ENCODE assay signal across 8 mouse cellular contexts in genomic region chr6:72677510-72678220, GRCm38 (mm10).
DNase-seq lines count a peak whose midpoint lies in the region; ATAC-seq and TF ChIP-seq lines count a peak whose summit lies in the region.

No protein-coding gene starts in this region.

- peak; percentile 79 for DNase-seq in heart, embryonic 10.5 days (ENCODE audit: low spot score)
- DNase-seq in heart, adult 8-10 months (ENCODE audit: low spot score), result no peak
- peak; percentile 92 for DNase-seq in embryonic facial prominence, embryonic 11.5 days (ENCODE audit: low spot score)
- peak; percentile 84 for DNase-seq in kidney, postnatal 0 days (ENCODE audit: low spot score)
- DNase-seq in left cerebral cortex, postnatal 36 days (ENCODE audit: low spot score in 2 of 2), result no peak
- DNase-seq in cerebellum, adult 9-11 months, result no peak
- DNase-seq in thymus, adult 18-20 months, result no peak

- peak; percentile 68 for ATAC-seq in embryonic facial prominence, embryonic 11.5 days (replicated peaks; ENCODE audit: insufficient number of reproducible peaks, low FRiP score, low TSS enrichment, low read depth)
- peak; percentile 71 for ATAC-seq in kidney, postnatal 0 days (replicated peaks; ENCODE audit: low FRiP score, low read depth)
- peak; percentile 56 for ATAC-seq in midbrain, embryonic 16.5 days

- no peaks in the 10 kb centered on the region for H3K9me3 ChIP-seq in heart, embryonic 10.5 days
- H3K9me3 ChIP-seq in embryonic facial prominence, embryonic 11.5 days (replicated peaks; ENCODE audit: control insufficient read depth, low read length), result no peaks in the 10 kb centered on the region
- no peaks in the 10 kb centered on the region for H3K9me3 ChIP-seq in kidney, postnatal 0 days (replicated peaks; ENCODE audit: low read length)
- no peaks in the 10 kb centered on the region for H3K9me3 ChIP-seq in midbrain, embryonic 16.5 days (replicated peaks; ENCODE audit: control insufficient read depth, low read length, poor library complexity, severe bottlenecking)

- H3K27me3 ChIP-seq in heart, embryonic 10.5 days (ENCODE audit: insufficient read depth, poor library complexity, severe bottlenecking), result no peaks in the 10 kb centered on the region
- H3K27me3 ChIP-seq in embryonic facial prominence, embryonic 11.5 days (ENCODE audit: control insufficient read depth, insufficient read depth, low read length), result no peaks in the 10 kb centered on the region
- H3K27me3 ChIP-seq in kidney, postnatal 0 days (ENCODE audit: insufficient read depth, low read length), result no peaks in the 10 kb centered on the region
- no peaks in the 10 kb centered on the region for H3K27me3 ChIP-seq in midbrain, embryonic 16.5 days (ENCODE audit: control insufficient read depth, insufficient read depth, low read depth, low read length)

- peak overlapping the region; percentile 10 for H3K9ac ChIP-seq in embryonic facial prominence, embryonic 11.5 days (replicated peaks; ENCODE audit: low read length)
- H3K9ac ChIP-seq in kidney, postnatal 0 days (ENCODE audit: low read depth, low read length), result peak overlapping the region; percentile 35; the same call in 1 of the 2 replicates
- no peak overlapping the region for H3K9ac ChIP-seq in midbrain, embryonic 16.5 days (ENCODE audit: low read depth, low read length)

- TF ChIP-seq CTCF in kidney, postnatal 0 days (IDR thresholded peaks at IDR 0.05; ENCODE audit: low read depth), result no peak

- H3K27ac ChIP-seq in heart, embryonic 10.5 days, result peak overlapping the region; percentile 84
- H3K27ac ChIP-seq in embryonic facial prominence, embryonic 11.5 days (replicated peaks; ENCODE audit: low read depth, low read length), result peak overlapping the region; percentile 90
- peak overlapping the region; percentile 86 for H3K27ac ChIP-seq in kidney, postnatal 0 days
- H3K27ac ChIP-seq in midbrain, embryonic 16.5 days (ENCODE audit: low read length), result no peak overlapping the region

- intact Hi-C loops in left cerebral cortex, postnatal 36 days (cut with DNase I), result loop anchor here (5.0 kb wide), 1 partner anchor 65 kb away; no protein-coding TSS in a partner anchor

- peaks cover 62% of the 10 kb centered on the region for H3K4me1 ChIP-seq in heart, embryonic 10.5 days
- peaks cover 14% of the 10 kb centered on the region for H3K4me1 ChIP-seq in embryonic facial prominence, embryonic 11.5 days (ENCODE audit: control insufficient read depth, insufficient read depth, low read length)
- H3K4me1 ChIP-seq in kidney, postnatal 0 days (replicated peaks; ENCODE audit: insufficient read depth, low read length), result peaks cover 50% of the 10 kb centered on the region
- peaks cover 10% of the 10 kb centered on the region for H3K4me1 ChIP-seq in midbrain, embryonic 16.5 days (ENCODE audit: control insufficient read depth, insufficient read depth, low read length)

- 20% methylated on average over 11 of the region's 11 CpGs for WGBS in heart, embryonic 10.5 days
- WGBS in embryonic facial prominence, embryonic 11.5 days, result 8% methylated on average over 11 of the region's 11 CpGs
- WGBS in kidney, postnatal 0 days, result 23% methylated on average over 11 of the region's 11 CpGs
- 7% methylated on average over 11 of the region's 11 CpGs for whole genome bisulfite sequencing in midbrain, embryonic 16.5 days

- H3K36me3 ChIP-seq in heart, embryonic 10.5 days, result no peaks in the 10 kb centered on the region
- H3K36me3 ChIP-seq in embryonic facial prominence, embryonic 11.5 days (replicated peaks; ENCODE audit: control insufficient read depth, insufficient read depth, low read depth, low read length), result no peaks in the 10 kb centered on the region
- H3K36me3 ChIP-seq in kidney, postnatal 0 days (ENCODE audit: insufficient read depth, low read length), result no peaks in the 10 kb centered on the region
- no peaks in the 10 kb centered on the region for H3K36me3 ChIP-seq in midbrain, embryonic 16.5 days (ENCODE audit: control insufficient read depth, insufficient read depth, low read length)

- peak overlapping the region; percentile 36 for H3K4me3 ChIP-seq in heart, embryonic 10.5 days
- peak overlapping the region; percentile 21 for H3K4me3 ChIP-seq in embryonic facial prominence, embryonic 11.5 days (ENCODE audit: low read depth, low read length)
- H3K4me3 ChIP-seq in kidney, postnatal 0 days (replicated peaks; ENCODE audit: low read depth, low read length), result no peak overlapping the region
- H3K4me3 ChIP-seq in midbrain, embryonic 16.5 days (ENCODE audit: low read depth, low read length), result peak overlapping the region; percentile 5; the same call in 1 of the 2 replicates

- H3K4me2 ChIP-seq in embryonic facial prominence, embryonic 11.5 days (ENCODE audit: low read depth, low read length), result peak overlapping the region; percentile 14
- H3K4me2 ChIP-seq in kidney, postnatal 0 days (ENCODE audit: low read length), result peak overlapping the region; percentile 44
- H3K4me2 ChIP-seq in midbrain, embryonic 16.5 days (ENCODE audit: low read length), result peak overlapping the region; percentile 39

Comparison
In these comparisons a context has a peak if more than half of its experiments do, and no peak if none do; other contexts are left out.
1. DNase-seq: peak in heart, embryonic 10.5 days (single experiment), embryonic facial prominence, embryonic 11.5 days (single experiment) and kidney, postnatal 0 days (single experiment); none in heart, adult 8-10 months (single experiment), left cerebral cortex, postnatal 36 days (0 of 2), cerebellum, adult 9-11 months (single experiment) and thymus, adult 18-20 months (0 of 2).
2. Peak in every context shown above with its lines, with median percentiles within 50 percentile points of each other: ATAC-seq and H3K4me2 ChIP-seq.